Mouse (Mus musculus) myocyte (in vitro differentiated cells): ENCODE data around the gene Ankrd6.

Source experiments
- E2F4 ChIP-seq: IDR thresholded peaks from one replicate; pipeline ENCODE4 v1.6.1; 2011; ENCODE audit warnings: mild to moderate bottlenecking, control low read depth, moderate library complexity; ENCODE audit not compliant: insufficient read depth
- POLR2A ChIP-seq: IDR thresholded peaks from one replicate; pipeline ENCODE4 v1.6.1; 2011; ENCODE audit warnings: low read depth, mild to moderate bottlenecking, control low read depth, moderate library complexity; ENCODE audit not compliant: insufficient read length
- POLR2AphosphoS2 ChIP-seq: IDR thresholded peaks from one replicate; pipeline ENCODE4 v1.6.1; 2011; ENCODE audit warnings: low read depth, control low read depth; ENCODE audit not compliant: insufficient read length
- REST ChIP-seq: IDR thresholded peaks from one replicate; pipeline ENCODE4 v1.6.1; 2011; ENCODE audit warnings: mild to moderate bottlenecking, control low read depth, moderate library complexity; ENCODE audit not compliant: insufficient read depth, insufficient read length
- TCF12 ChIP-seq: IDR thresholded peaks from one replicate; pipeline ENCODE4 v1.6.1; 2011; ENCODE audit warnings: mild to moderate bottlenecking, control low read depth; ENCODE audit not compliant: poor library complexity, insufficient read depth, severe bottlenecking
- TCF3 ChIP-seq: IDR thresholded peaks from one replicate; pipeline ENCODE4 v1.6.1; 2011; ENCODE audit warnings: low read depth, control low read depth; ENCODE audit not compliant: insufficient read length
- USF1 ChIP-seq: IDR thresholded peaks from one replicate; pipeline ENCODE4 v1.6.1; 2011; ENCODE audit warnings: low read depth, mild to moderate bottlenecking, control low read depth, moderate library complexity

DNA sequence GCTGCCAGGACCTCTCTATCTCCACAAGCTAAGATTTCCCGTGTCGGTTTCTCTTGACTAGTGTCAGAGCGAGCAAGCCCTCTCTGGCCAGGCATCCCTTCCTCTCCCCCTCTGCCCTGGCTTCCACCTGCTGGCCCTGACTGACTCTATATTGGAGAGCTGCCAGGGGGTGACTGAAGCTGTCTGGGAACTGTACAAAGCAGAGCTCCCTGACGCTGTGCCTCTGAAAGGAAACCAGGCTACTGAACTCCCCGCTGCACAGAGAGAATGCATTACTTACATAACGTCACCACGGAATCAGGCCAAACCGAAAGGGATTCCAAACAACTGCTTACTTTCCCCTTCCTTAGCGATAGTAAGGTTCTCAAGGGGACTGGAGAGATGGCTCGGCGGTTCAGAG is 61.4 kb downstream of the Ankrd6 start:
- TF ChIP-seq POLR2A, result no peak
- TF ChIP-seq USF1, result no peak
- no peak for TF ChIP-seq TCF3
- no peak for TF ChIP-seq POLR2AphosphoS2
- no peak for TF ChIP-seq E2F4
- TF ChIP-seq TCF12, result no peak
- no peak for TF ChIP-seq REST
